21 mouse cellular contexts compared by ENCODE assay signal in the genomic region with DNA sequence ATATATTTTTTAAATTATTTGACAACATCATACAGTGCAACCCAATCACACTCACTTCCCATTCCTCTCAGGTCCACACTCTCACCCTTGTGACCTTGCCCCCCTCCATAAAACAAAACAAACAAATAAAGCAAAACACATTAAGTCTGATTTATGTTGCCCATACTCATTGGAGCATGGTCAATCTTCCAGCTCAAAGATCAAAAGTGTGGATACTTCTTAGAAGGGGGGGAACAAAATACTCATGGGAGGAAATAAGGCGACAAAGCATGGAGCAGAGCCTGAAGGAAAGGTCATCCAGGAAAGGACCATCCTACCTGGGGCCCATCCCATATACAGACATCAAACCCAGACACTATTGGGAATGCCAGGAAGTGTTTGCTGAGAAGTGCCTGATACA. TPM values are rescaled to one million over a fixed set of nuclear protein-coding genes. Genes with fewer than 3 reads are reported as not detected.
DNase-seq lines count a peak whose midpoint lies in the region; ATAC-seq lines count a peak whose summit lies in the region.
"Had no signal": no experiment of that assay in that cellular context is flagged by ENCODE, and none has a peak within 500 bp of the region (broad histone marks: within the 10 kb centered on the region; RNA-seq: fewer than 3 reads in every experiment).

No protein-coding gene starts in this region.

- DNase-seq in kidney, adult 18-20 months, result no peak
- DNase-seq in midbrain, embryonic 11.5 days (ENCODE audit: low spot score, missing footprints), result peak; percentile 53
- no peak for DNase-seq in midbrain, embryonic 10.5 days (ENCODE audit: low spot score)
- DNase-seq: adrenal gland, adult 2 months; adrenal gland, postnatal 10 days; adrenal gland, postnatal 25 days; cerebellum, adult 11 months; cerebellum, adult 18-20 months; cerebellum, adult 8-10 months; cerebellum, adult 9-11 months; cerebellum, postnatal 14 days; cerebellum, postnatal 36 days; embryo, embryonic 11 days had no signal

- no peaks in the 10 kb centered on the region for H3K4me1 ChIP-seq in kidney, embryonic 15.5 days
- H3K4me1 ChIP-seq in midbrain, embryonic 11.5 days (ENCODE audit: control insufficient read depth, insufficient read depth, low read length), result no peaks in the 10 kb centered on the region
- no peaks in the 10 kb centered on the region for H3K4me1 ChIP-seq in midbrain, embryonic 10.5 days
- H3K4me1 ChIP-seq: embryonic facial prominence, embryonic 13.5 days; embryonic facial prominence, embryonic 15.5 days; forebrain, embryonic 10.5 days; forebrain, embryonic 12.5 days had no signal

- peak; percentile 83 for ATAC-seq in kidney, embryonic 15.5 days (replicated peaks; ENCODE audit: low FRiP score)
- ATAC-seq in midbrain, embryonic 11.5 days (ENCODE audit: low FRiP score), result no peak
- ATAC-seq: forebrain, embryonic 14.5 days; forebrain, embryonic 16.5 days had no signal

- WGBS in kidney, embryonic 15.5 days, result 25% methylated on average over 1 of the region's 1 CpGs
- WGBS in midbrain, embryonic 11.5 days, result 80% methylated on average over 1 of the region's 1 CpGs
- 90% methylated on average over 1 of the region's 1 CpGs for WGBS in midbrain, embryonic 10.5 days

- no peaks in the 10 kb centered on the region for H3K27me3 ChIP-seq in kidney, embryonic 15.5 days
- H3K27me3 ChIP-seq in midbrain, embryonic 11.5 days (ENCODE audit: control insufficient read depth, insufficient read depth, low read length), result no peaks in the 10 kb centered on the region
- no peaks in the 10 kb centered on the region for H3K27me3 ChIP-seq in midbrain, embryonic 10.5 days (ENCODE audit: low read depth, poor library complexity, severe bottlenecking)
- H3K27me3 ChIP-seq: embryonic facial prominence, embryonic 13.5 days; embryonic facial prominence, embryonic 15.5 days; forebrain, embryonic 12.5 days had no signal

- H3K9ac ChIP-seq in kidney, embryonic 15.5 days, result no peak overlapping the region
- H3K9ac ChIP-seq in midbrain, embryonic 11.5 days (ENCODE audit: low read length), result no peak overlapping the region
- H3K9ac ChIP-seq: embryonic facial prominence, embryonic 13.5 days; embryonic facial prominence, embryonic 15.5 days; forebrain, embryonic 12.5 days had no signal

- H3K9me3 ChIP-seq in kidney, embryonic 15.5 days (replicated peaks), result no peaks in the 10 kb centered on the region
- H3K9me3 ChIP-seq in midbrain, embryonic 11.5 days (ENCODE audit: control insufficient read depth, low read length), result no peaks in the 10 kb centered on the region
- no peaks in the 10 kb centered on the region for H3K9me3 ChIP-seq in midbrain, embryonic 10.5 days (replicated peaks)
- H3K9me3 ChIP-seq: embryonic facial prominence, embryonic 13.5 days; embryonic facial prominence, embryonic 15.5 days; forebrain, embryonic 10.5 days; forebrain, embryonic 12.5 days had no signal

- no peak overlapping the region for H3K4me3 ChIP-seq in kidney, embryonic 15.5 days (replicated peaks)
- no peak overlapping the region for H3K4me3 ChIP-seq in midbrain, embryonic 11.5 days (ENCODE audit: low read depth, low read length)
- H3K4me3 ChIP-seq in midbrain, embryonic 10.5 days, result no peak overlapping the region
- H3K4me3 ChIP-seq: embryonic facial prominence, embryonic 13.5 days; embryonic facial prominence, embryonic 15.5 days; erythroblast, embryonic 14.5 days; forebrain, embryonic 10.5 days; forebrain, embryonic 12.5 days had no signal

- no peak overlapping the region for H3K27ac ChIP-seq in kidney, embryonic 15.5 days
- H3K27ac ChIP-seq in midbrain, embryonic 11.5 days (ENCODE audit: low read depth, low read length), result no peak overlapping the region
- H3K27ac ChIP-seq in midbrain, embryonic 10.5 days (replicated peaks), result no peak overlapping the region
- H3K27ac ChIP-seq: embryonic facial prominence, embryonic 13.5 days; embryonic facial prominence, embryonic 15.5 days; forebrain, embryonic 10.5 days; forebrain, embryonic 12.5 days had no signal

- no peak overlapping the region for H3K4me2 ChIP-seq in kidney, embryonic 15.5 days
- no peak overlapping the region for H3K4me2 ChIP-seq in midbrain, embryonic 11.5 days
- H3K4me2 ChIP-seq: embryonic facial prominence, embryonic 13.5 days; embryonic facial prominence, embryonic 15.5 days; forebrain, embryonic 12.5 days had no signal

- H3K36me3 ChIP-seq in kidney, embryonic 15.5 days, result no peaks in the 10 kb centered on the region
- no peaks in the 10 kb centered on the region for H3K36me3 ChIP-seq in midbrain, embryonic 11.5 days (ENCODE audit: control insufficient read depth, insufficient read depth, low read length)
- no peaks in the 10 kb centered on the region for H3K36me3 ChIP-seq in midbrain, embryonic 10.5 days
- H3K36me3 ChIP-seq: embryonic facial prominence, embryonic 13.5 days; embryonic facial prominence, embryonic 15.5 days; forebrain, embryonic 10.5 days; forebrain, embryonic 12.5 days had no signal

RNA-seq across cellular contexts. Expression of a gene that starts 42.8 kb away (rescaled TPM):
- 6.3 and 8.7 TPM in 2 replicates for polyA plus RNA-seq in kidney, embryonic 15.5 days (2015; fragmentation: Nextera tagmentation; extraction: Ambion mirVana)
- 4.1 and 5.8 TPM in 2 replicates for polyA plus RNA-seq in midbrain, embryonic 11.5 days (2014; fragmentation: Nextera tagmentation; extraction: Ambion mirVana)
- polyA plus RNA-seq in midbrain, embryonic 10.5 days (2016; fragmentation: Nextera tagmentation; extraction: Ambion mirVana), result 5.1 and 5.4 TPM in 2 replicates
- polyA plus RNA-seq: erythroblast, embryonic 14.5 days had no signal
